Comparison of ENCODE assay signal across 11 mouse cellular contexts in the genomic region with DNA sequence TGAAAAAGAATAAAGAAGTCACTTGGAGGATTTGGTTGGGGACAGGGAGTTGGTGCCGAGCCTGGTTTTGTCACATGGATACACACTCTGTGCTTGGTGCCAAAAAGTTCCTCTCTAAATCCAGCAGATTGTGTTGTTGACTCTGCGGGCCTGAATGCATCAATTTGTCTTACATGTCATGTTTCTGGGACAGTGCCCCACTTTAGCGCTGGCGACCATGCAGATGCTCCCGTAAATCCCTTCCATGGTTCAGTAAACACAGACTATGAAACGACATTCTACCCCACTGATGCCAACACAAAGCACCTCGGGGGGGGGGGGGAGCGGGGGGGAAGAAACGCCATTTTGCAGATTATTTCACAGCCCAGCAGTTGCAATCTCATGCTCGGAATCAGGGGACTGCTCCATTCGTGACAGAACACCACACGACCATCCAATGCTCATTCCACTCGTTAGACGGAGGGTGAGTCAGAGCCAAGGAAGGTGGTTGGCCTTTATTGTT.
DNase-seq lines count a peak whose midpoint lies in the region; ATAC-seq and TF ChIP-seq lines count a peak whose summit lies in the region.
"Had no signal": no experiment of that assay in that cellular context is flagged by ENCODE, and none has a peak within 500 bp of the region (broad histone marks: within the 10 kb centered on the region; RNA-seq: fewer than 3 reads in every experiment).

No protein-coding gene starts in this region.

- in situ Hi-C loops in Patski (cut with MboI; ENCODE audit: low pct_unique_long_range_greater_than_20kb): no loop called here

- H3K9me3 ChIP-seq in forebrain, embryonic 14.5 days (replicated peaks; ENCODE audit: control insufficient read depth, low read length): no peaks in the 10 kb centered on the region
- no peaks in the 10 kb centered on the region for H3K9me3 ChIP-seq in midbrain, embryonic 13.5 days
- H3K9me3 ChIP-seq: embryonic facial prominence, embryonic 13.5 days; liver, embryonic 15.5 days had no signal

- no peak for TF ChIP-seq CTCF in Patski (IDR thresholded peaks at IDR 0.05)

- POLR2A ChIA-PET in Patski (lab: Charles Lee): no interaction called here

- DNase-seq in Patski (ENCODE audit: low read depth, low spot score): no peak
- peak; percentile 25 for DNase-seq in cerebellum, adult 11-12 months
- peak; percentile 91 for DNase-seq in forebrain, embryonic 14.5 days (ENCODE audit: low spot score)
- DNase-seq in heart, postnatal 36 days: no peak
- no peak for DNase-seq in frontal cortex, postnatal 10 days (ENCODE audit: low spot score in 2 of 2)
- no peak for DNase-seq in right cerebral cortex, adult 18-20 months
- DNase-seq: gastrocnemius, postnatal 25 days; spleen, adult 18-20 months had no signal

- WGBS in forebrain, embryonic 14.5 days: 3% methylated on average over 13 of the region's 14 CpGs
- 13% methylated on average over 14 of the region's 14 CpGs for WGBS in midbrain, embryonic 13.5 days

- H3K4me3 ChIP-seq in forebrain, embryonic 14.5 days (ENCODE audit: low read depth, low read length): no peak overlapping the region
- no peak overlapping the region for H3K4me3 ChIP-seq in midbrain, embryonic 13.5 days (replicated peaks)
- H3K4me3 ChIP-seq: embryonic facial prominence, embryonic 13.5 days; liver, embryonic 15.5 days had no signal

- no peaks in the 10 kb centered on the region for H3K27me3 ChIP-seq in Patski
- no peaks in the 10 kb centered on the region for H3K27me3 ChIP-seq in forebrain, embryonic 14.5 days (replicated peaks; ENCODE audit: control insufficient read depth, insufficient read depth, low read length)
- H3K27me3 ChIP-seq in midbrain, embryonic 13.5 days: 0 out of 2 replicates have a peak, but pooled peaks cover 4% of the 10 kb centered on the region
- H3K27me3 ChIP-seq: embryonic facial prominence, embryonic 13.5 days; liver, embryonic 15.5 days had no signal

- no peaks in the 10 kb centered on the region for H3K36me3 ChIP-seq in forebrain, embryonic 14.5 days (ENCODE audit: control insufficient read depth, insufficient read depth, low read length)
- H3K36me3 ChIP-seq in midbrain, embryonic 13.5 days: 0 out of 2 replicates have a peak, but pooled peaks cover 2% of the 10 kb centered on the region
- H3K36me3 ChIP-seq: embryonic facial prominence, embryonic 13.5 days; liver, embryonic 15.5 days had no signal

- H3K9ac ChIP-seq in forebrain, embryonic 14.5 days (ENCODE audit: low read length): no peak overlapping the region
- no peak overlapping the region for H3K9ac ChIP-seq in midbrain, embryonic 13.5 days (replicated peaks)
- H3K9ac ChIP-seq: embryonic facial prominence, embryonic 13.5 days; liver, embryonic 15.5 days had no signal

- ATAC-seq in Patski: peak; percentile 72
- ATAC-seq in forebrain, embryonic 14.5 days: peak; percentile 92
- peak; percentile 74 for ATAC-seq in midbrain, embryonic 13.5 days

- intact Hi-C loops in heart, postnatal 36 days (cut with DNase I): no loop called here

- CTCF ChIA-PET in Patski (lab: Charles Lee): interaction anchor here (0.6 to 2.3 kb wide), 4 partner anchors 9 to 65 kb away, joined by 3 to 9 read pairs (median 3); no protein-coding TSS in a partner anchor

- H3K27ac ChIP-seq in forebrain, embryonic 14.5 days (ENCODE audit: low read depth, low read length): no peak overlapping the region
- no peak overlapping the region for H3K27ac ChIP-seq in midbrain, embryonic 13.5 days
- H3K27ac ChIP-seq: embryonic facial prominence, embryonic 13.5 days; liver, embryonic 15.5 days had no signal

- no peaks in the 10 kb centered on the region; the same call in 1 of the 2 replicates for H3K4me1 ChIP-seq in forebrain, embryonic 14.5 days (ENCODE audit: control insufficient read depth, insufficient read depth, low read length)
- 0 out of 2 replicates have a peak, but pooled peaks cover 7% of the 10 kb centered on the region for H3K4me1 ChIP-seq in midbrain, embryonic 13.5 days (replicated peaks)
- H3K4me1 ChIP-seq: embryonic facial prominence, embryonic 13.5 days; liver, embryonic 15.5 days had no signal

- no peak overlapping the region for H3K4me2 ChIP-seq in forebrain, embryonic 14.5 days (ENCODE audit: low read length)
- no peak overlapping the region for H3K4me2 ChIP-seq in midbrain, embryonic 13.5 days (replicated peaks)
- H3K4me2 ChIP-seq: embryonic facial prominence, embryonic 13.5 days; liver, embryonic 15.5 days had no signal

Comparison
In these comparisons a context has a peak if more than half of its experiments do, and no peak if none do; other contexts are left out.
1. DNase-seq: peak in cerebellum, adult 11-12 months (single experiment) and forebrain, embryonic 14.5 days (single experiment); none in Patski (single experiment), heart, postnatal 36 days (0 of 2), frontal cortex, postnatal 10 days (0 of 2) and right cerebral cortex, adult 18-20 months (single experiment).
2. Peak in every context shown above with its lines, with median percentiles within 50 percentile points of each other: ATAC-seq.